Mouse (Mus musculus) adrenal gland, postnatal 14 days (tissue): ENCODE measurements around the gene Rmi2. TPM values are rescaled to one million over a fixed set of nuclear protein-coding genes. Genes with fewer than 3 reads are reported as not detected.
"Not testable (repeated sequence)": the region's sequence is repeated elsewhere in the genome, so short reads cannot be mapped to it uniquely, and the experiment has no call there.

Experiments used
- DNase-seq: peaks from one replicate; pipeline ENCODE4 v3.0.0; 2021; ENCODE audit warnings: mixed read lengths
- total RNA-seq: library from RNA; stranded (reverse); gene quantifications from 2 replicates; pipeline ENCODE4 v1.2.3, GENCODE M21; 2021

The Rmi2 gene
- total RNA-seq, 1 experiment from 2014 or later: 1.6 TPM

DNA sequence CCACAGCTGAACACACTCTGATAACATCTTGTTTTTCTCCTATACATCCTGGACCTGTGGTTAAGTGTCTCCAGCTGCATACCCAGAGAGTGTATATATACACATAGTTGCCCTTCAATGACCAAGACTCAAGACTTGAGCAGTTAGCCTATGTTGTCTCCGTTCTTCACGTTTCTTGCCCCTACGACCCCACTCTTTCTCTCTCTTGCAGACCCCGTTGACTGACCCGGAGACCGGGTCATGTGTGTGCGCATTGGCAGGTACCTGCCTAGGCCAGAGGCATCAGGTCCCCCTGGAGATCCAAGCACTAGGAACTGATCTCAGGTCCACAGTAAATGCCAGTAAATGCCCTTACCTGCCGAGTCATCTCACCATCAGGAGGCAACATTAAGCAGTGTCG is 7.6 kb upstream of the Rmi2 start:
- no peak for DNase-seq

GRCm38 (mm10) chr16:10827766-10828460 is 6.9 kb upstream of the Rmi2 start:
- no peak for DNase-seq

- no peak for DNase-seq
These were observed 6.4 kb upstream of the Rmi2 start for GRCm38 (mm10) chr16:10828461-10828805.

DNA sequence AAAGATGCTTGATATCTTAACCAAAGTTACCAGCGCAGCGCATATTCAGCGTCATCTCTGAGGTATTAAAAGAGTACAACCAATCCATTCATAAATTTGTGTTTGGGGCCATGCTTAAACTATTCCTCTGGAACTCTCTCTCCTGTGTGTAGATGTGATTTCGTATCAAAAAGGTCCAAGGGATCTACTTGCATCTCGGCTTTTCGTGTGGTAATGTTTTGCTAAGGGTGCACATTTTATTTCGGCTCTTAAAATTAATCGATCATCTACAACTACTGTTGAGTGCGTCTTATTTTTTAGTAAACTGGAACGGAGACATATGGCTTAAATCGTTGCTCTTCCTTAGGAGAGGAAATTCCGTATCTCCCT is 333 bp upstream of the Rmi2 start:
- no peak for DNase-seq

DNA sequence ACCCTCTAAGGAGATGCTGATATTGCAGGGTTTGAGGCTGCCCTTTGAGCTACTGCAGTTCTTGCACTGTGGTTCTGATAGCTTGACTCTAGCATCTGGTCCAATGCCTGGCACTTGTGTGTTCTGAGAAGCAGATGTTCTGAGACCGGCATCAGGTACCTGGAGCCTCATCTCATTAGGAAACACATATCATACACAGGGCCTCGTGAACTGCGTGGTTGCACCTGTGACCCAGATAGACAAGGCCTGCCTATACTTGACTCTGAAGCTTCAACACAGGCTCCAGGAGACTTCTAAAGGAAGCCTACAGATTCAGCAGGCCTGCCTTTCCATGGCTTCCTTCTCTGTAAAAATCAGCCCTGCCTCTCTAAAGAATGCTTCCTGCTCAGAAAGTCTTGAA is 1.5 kb downstream of the Rmi2 start:
- DNase-seq: no peak

- DNase-seq: peak; percentile 31
These were observed 2.4 kb downstream of the Rmi2 start for GRCm38 (mm10) chr16:10837250-10837649.

- DNase-seq: no peak
These were observed 3.0 kb downstream of the Rmi2 start for GRCm38 (mm10) chr16:10837903-10838302.

GRCm38 (mm10) chr16:10838487-10839245 is 3.8 kb downstream of the Rmi2 start:
- DNase-seq: no peak

- no peak for DNase-seq
These were observed 5.2 kb downstream of the Rmi2 start for GRCm38 (mm10) chr16:10840018-10840417.

GRCm38 (mm10) chr16:10842282-10842855 is 7.5 kb downstream of the Rmi2 start:
- DNase-seq: peak; percentile 63

DNA sequence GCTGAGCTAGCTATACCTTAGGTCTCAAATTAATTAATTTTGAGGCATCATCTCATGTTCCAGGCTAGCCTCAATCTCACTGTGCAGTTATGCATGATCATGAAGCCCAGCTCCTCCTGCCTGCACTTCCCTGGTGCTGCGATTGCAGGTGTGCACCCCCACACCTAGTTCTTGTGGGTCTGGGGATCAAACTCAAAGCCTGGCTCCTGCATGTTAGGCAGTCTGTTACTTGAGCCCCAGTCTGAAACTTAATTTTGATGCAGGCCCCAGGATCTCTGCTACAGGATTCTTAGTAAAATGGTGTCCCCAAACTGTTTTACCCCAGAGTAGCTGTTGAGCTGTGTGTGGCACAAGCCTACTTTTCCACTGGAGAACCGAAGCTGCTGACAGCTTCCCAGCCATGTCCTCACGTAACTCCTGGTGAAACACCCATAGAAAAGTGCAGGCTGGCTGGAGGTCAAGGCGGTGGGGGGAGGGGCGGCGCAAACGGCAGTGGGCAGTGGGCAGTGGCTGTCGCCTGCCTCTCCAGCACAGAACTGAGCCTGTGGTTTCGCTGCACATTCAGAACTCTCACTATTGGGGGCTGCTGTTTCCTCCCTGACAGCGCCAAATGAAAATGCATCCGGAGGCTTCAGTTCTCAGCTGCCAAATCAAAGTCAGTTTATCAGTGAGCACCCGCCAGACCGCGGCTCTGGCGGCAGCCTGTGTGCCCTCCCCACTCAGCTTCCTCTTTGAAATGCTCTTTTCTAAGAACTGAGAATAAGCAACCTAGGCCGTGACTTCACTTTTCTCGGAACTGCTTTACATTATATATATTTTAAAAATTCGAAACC is 8.8 kb downstream of the Rmi2 start:
- peak; percentile 64 for DNase-seq

GRCm38 (mm10) chr16:10844319-10844670 is 9.4 kb downstream of the Rmi2 start:
- DNase-seq: no peak

GRCm38 (mm10) chr16:10845952-10846351 is 11.1 kb downstream of the Rmi2 start:
- no peak for DNase-seq

DNA sequence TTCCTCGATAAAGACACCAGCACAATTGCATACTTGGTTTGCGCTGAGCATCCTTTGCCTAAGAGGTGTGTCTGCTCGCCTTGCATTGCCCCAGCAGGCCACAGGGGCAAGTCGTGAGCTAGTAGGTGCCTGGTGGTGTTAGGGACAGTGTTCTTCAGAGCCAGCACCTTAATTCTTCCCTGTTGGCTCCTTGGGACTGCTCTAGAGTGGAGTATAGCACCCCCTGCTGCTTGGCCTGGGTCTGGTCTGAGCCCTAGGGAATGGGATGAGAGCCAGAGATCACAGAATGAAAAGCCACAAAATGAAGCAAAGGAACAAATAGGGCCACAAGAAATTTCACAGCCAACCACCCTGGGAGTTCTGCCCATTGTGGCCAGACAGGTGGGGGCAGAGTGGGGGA is 11.6 kb downstream of the Rmi2 start:
- DNase-seq: peak; percentile 85

- DNase-seq: peak; percentile 89
These were observed 15.4 kb downstream of the Rmi2 start for GRCm38 (mm10) chr16:10849965-10850861.

DNA sequence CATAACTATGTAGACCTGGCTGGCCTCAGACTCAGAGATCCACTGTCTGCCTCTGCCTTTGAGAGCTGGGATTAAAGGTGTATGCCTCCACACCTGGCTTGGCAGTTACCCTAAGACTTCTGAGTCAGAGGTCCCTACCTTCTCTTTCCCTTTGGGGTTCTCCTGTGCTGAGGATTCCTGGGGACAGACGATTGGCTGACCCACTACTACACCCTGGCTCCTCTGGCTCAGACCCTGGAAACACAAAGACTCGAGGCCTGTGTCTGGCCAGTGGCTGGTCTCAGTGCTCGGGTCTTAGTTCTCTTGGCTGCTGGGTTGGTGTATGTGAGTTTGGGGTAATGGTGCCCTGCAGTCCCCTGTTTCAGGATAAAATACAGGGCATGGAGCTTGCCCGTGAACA is 16.0 kb downstream of the Rmi2 start:
- no peak for DNase-seq

GRCm38 (mm10) chr16:10852216-10852615 is 17.4 kb downstream of the Rmi2 start:
- DNase-seq: not testable (repeated sequence)

- DNase-seq: no peak
These were observed 24.9 kb downstream of the Rmi2 start for GRCm38 (mm10) chr16:10859726-10860245.

GRCm38 (mm10) chr16:10861408-10861807 is 26.5 kb downstream of the Rmi2 start:
- DNase-seq: peak; percentile 62

- DNase-seq: no peak
These were observed 30.2 kb downstream of the Rmi2 start for GRCm38 (mm10) chr16:10864833-10865591.

DNA sequence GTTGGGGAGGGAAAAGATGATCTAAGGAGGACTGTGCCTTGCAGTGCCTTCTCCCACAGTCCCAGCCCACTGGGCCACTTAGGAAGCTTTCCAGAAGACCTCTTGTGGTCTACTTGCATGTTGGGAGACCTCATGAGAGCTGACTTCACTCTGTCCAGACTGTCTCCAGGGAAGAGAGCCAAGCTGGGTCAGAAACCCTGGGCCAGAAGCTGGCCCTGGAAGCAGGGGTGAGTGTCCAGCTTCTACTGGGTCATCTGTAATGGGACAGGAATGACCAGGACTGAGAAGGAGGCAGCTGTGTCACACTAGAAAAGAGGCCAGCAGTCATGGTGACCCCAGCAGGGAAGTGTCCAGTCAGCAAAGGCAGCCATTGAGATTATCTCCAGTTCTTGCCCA is 30.7 kb downstream of the Rmi2 start:
- DNase-seq: no peak
